ENCODE assay signal across 16 mouse cellular contexts in the genomic region with DNA sequence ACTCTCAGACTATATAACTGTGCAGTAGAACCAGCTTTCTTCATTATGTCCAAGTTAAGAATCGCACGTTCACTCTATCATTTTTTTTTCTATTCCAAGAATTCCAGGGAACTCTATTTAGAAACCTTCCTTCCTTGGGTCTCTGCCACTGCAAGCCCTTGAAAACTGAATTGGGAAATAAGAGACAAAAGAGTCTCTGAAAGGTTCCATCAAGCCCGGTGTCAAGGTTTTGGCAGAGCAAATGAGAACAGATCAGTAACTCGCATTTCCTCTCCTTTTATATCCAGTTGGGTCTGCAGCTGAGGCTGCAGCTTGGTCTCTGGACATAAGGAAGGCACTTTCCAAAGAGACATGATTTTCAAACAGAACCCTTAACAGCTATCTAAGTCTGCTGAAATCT.
DNase-seq lines count a peak whose midpoint lies in the region; ATAC-seq and TF ChIP-seq lines count a peak whose summit lies in the region.
"Had no signal": no experiment of that assay in that cellular context is flagged by ENCODE, and none has a peak within 500 bp of the region (broad histone marks: within the 10 kb centered on the region; RNA-seq: fewer than 3 reads in every experiment).

No protein-coding gene starts in this region.

- peak overlapping the region; percentile 65 for H3K27ac ChIP-seq in midbrain, embryonic 13.5 days
- H3K27ac ChIP-seq in midbrain, embryonic 11.5 days (ENCODE audit: low read depth, low read length) = no peak overlapping the region
- H3K27ac ChIP-seq in forebrain, postnatal 0 days (ENCODE audit: low read depth, low read length) = no peak overlapping the region
- H3K27ac ChIP-seq in stomach, postnatal 0 days (replicated peaks) = 0 out of 2 replicates have a peak overlapping the region, but pooled peaks have one; percentile 5
- H3K27ac ChIP-seq: limb, embryonic 13.5 days had no signal

- WGBS in midbrain, embryonic 13.5 days = 59% methylated on average over 4 of the region's 4 CpGs
- WGBS in midbrain, embryonic 11.5 days = 88% methylated on average over 4 of the region's 4 CpGs
- WGBS in forebrain, postnatal 0 days = 18% methylated on average over 4 of the region's 4 CpGs
- 43% methylated on average over 4 of the region's 4 CpGs for WGBS in stomach, postnatal 0 days

- H3K36me3 ChIP-seq in midbrain, embryonic 13.5 days = no peaks in the 10 kb centered on the region
- H3K36me3 ChIP-seq in midbrain, embryonic 11.5 days (ENCODE audit: control insufficient read depth, insufficient read depth, low read length) = no peaks in the 10 kb centered on the region
- no peaks in the 10 kb centered on the region for H3K36me3 ChIP-seq in forebrain, postnatal 0 days (ENCODE audit: insufficient read depth)
- H3K36me3 ChIP-seq in stomach, postnatal 0 days (ENCODE audit: control insufficient read depth, insufficient read depth, low read length) = no peaks in the 10 kb centered on the region
- H3K36me3 ChIP-seq: heart, embryonic 12.5 days; limb, embryonic 13.5 days had no signal

- TF ChIP-seq EP300 in stomach, postnatal 0 days (optimal IDR thresholded peaks at IDR 0.05) = no peak

- no peak overlapping the region for H3K4me3 ChIP-seq in midbrain, embryonic 13.5 days (replicated peaks)
- H3K4me3 ChIP-seq in midbrain, embryonic 11.5 days (ENCODE audit: low read depth, low read length) = no peak overlapping the region
- no peak overlapping the region for H3K4me3 ChIP-seq in forebrain, postnatal 0 days (ENCODE audit: low read depth, low read length)
- no peak overlapping the region for H3K4me3 ChIP-seq in stomach, postnatal 0 days (ENCODE audit: low read depth, low read length)
- H3K4me3 ChIP-seq: heart, embryonic 12.5 days; limb, embryonic 13.5 days had no signal

- DNase-seq in frontal cortex, postnatal 14 days (ENCODE audit: low spot score in 2 of 2) = no peak
- no peak for DNase-seq in midbrain, embryonic 11.5 days (ENCODE audit: low spot score, missing footprints)
- peak; percentile 35 for DNase-seq in forebrain, postnatal 0 days
- no peak for DNase-seq in stomach, postnatal 0 days (ENCODE audit: low spot score)
- no peak for DNase-seq in testis, postnatal 14 days (ENCODE audit: low spot score)
- DNase-seq: cerebellum, postnatal 14 days; heart, postnatal 4 days; kidney, adult 8-10 months; lung, postnatal 36 days; right cerebral cortex, adult 18-20 months; thymus, postnatal 36 days had no signal

- H3K9ac ChIP-seq in midbrain, embryonic 13.5 days (replicated peaks) = no peak overlapping the region
- no peak overlapping the region for H3K9ac ChIP-seq in midbrain, embryonic 11.5 days (ENCODE audit: low read length)
- no peak overlapping the region for H3K9ac ChIP-seq in forebrain, postnatal 0 days
- no peak overlapping the region for H3K9ac ChIP-seq in stomach, postnatal 0 days (ENCODE audit: low read length)
- H3K9ac ChIP-seq: heart, embryonic 12.5 days; limb, embryonic 13.5 days had no signal

- peaks cover 30% of the 10 kb centered on the region for H3K4me1 ChIP-seq in midbrain, embryonic 13.5 days (replicated peaks)
- no peaks in the 10 kb centered on the region; the same call in 1 of the 2 replicates for H3K4me1 ChIP-seq in midbrain, embryonic 11.5 days (ENCODE audit: control insufficient read depth, insufficient read depth, low read length)
- H3K4me1 ChIP-seq in forebrain, postnatal 0 days (ENCODE audit: insufficient read depth) = peaks cover 13% of the 10 kb centered on the region; the same call in 1 of the 2 replicates
- no peaks in the 10 kb centered on the region; the same call in 1 of the 2 replicates for H3K4me1 ChIP-seq in stomach, postnatal 0 days (replicated peaks; ENCODE audit: control insufficient read depth, insufficient read depth)

- 0 out of 2 replicates have a peak, but pooled peaks have one; percentile 29 for ATAC-seq in frontal cortex, adult (ENCODE audit: low TSS enrichment)
- no peak for ATAC-seq in midbrain, embryonic 13.5 days
- ATAC-seq in midbrain, embryonic 11.5 days (ENCODE audit: low FRiP score) = no peak
- no peak for ATAC-seq in forebrain, postnatal 0 days
- no peak for ATAC-seq in stomach, postnatal 0 days (ENCODE audit: low FRiP score, low TSS enrichment)
- ATAC-seq in megakaryocyte-erythroid progenitor cell, adult 5-6 weeks (replicated peaks; ENCODE audit: low FRiP score, low TSS enrichment, poor library complexity, severe bottlenecking) = no peak

- H3K9me3 ChIP-seq in midbrain, embryonic 13.5 days = no peaks in the 10 kb centered on the region
- H3K9me3 ChIP-seq in midbrain, embryonic 11.5 days (ENCODE audit: control insufficient read depth, low read length) = no peaks in the 10 kb centered on the region
- no peaks in the 10 kb centered on the region for H3K9me3 ChIP-seq in forebrain, postnatal 0 days (ENCODE audit: low read length)
- no peaks in the 10 kb centered on the region for H3K9me3 ChIP-seq in stomach, postnatal 0 days (ENCODE audit: control insufficient read depth, low read length)
- H3K9me3 ChIP-seq: heart, embryonic 12.5 days; limb, embryonic 13.5 days had no signal

- TF ChIP-seq CTCF in forebrain, postnatal 0 days (IDR thresholded peaks at IDR 0.05; ENCODE audit: low read depth) = no peak
- TF ChIP-seq CTCF in stomach, postnatal 0 days (IDR thresholded peaks at IDR 0.05; ENCODE audit: low read depth) = no peak

- H3K27me3 ChIP-seq in midbrain, embryonic 13.5 days = peaks cover 4% of the 10 kb centered on the region; the same call in 1 of the 2 replicates
- H3K27me3 ChIP-seq in midbrain, embryonic 11.5 days (ENCODE audit: control insufficient read depth, insufficient read depth, low read length) = no peaks in the 10 kb centered on the region
- H3K27me3 ChIP-seq in forebrain, postnatal 0 days (ENCODE audit: insufficient read depth, low read length) = no peaks in the 10 kb centered on the region
- H3K27me3 ChIP-seq in stomach, postnatal 0 days (ENCODE audit: control insufficient read depth, insufficient read depth, low read length) = no peaks in the 10 kb centered on the region
- H3K27me3 ChIP-seq: heart, embryonic 12.5 days; limb, embryonic 13.5 days had no signal

- H3K4me2 ChIP-seq in midbrain, embryonic 13.5 days (replicated peaks) = no peak overlapping the region
- H3K4me2 ChIP-seq in midbrain, embryonic 11.5 days = no peak overlapping the region
- peak overlapping the region; percentile 36; the same call in 1 of the 2 replicates for H3K4me2 ChIP-seq in forebrain, postnatal 0 days (ENCODE audit: low read depth)
- H3K4me2 ChIP-seq in stomach, postnatal 0 days (replicated peaks; ENCODE audit: low read depth) = peak overlapping the region; percentile 43; the same call in 1 of the 2 replicates
- H3K4me2 ChIP-seq: heart, embryonic 12.5 days; limb, embryonic 13.5 days had no signal

Comparison
In these comparisons a context has a peak if more than half of its experiments do, and no peak if none do; other contexts are left out.
1. H3K27ac ChIP-seq: peak in midbrain, embryonic 13.5 days (single experiment) and stomach, postnatal 0 days (single experiment); none in midbrain, embryonic 11.5 days (single experiment) and forebrain, postnatal 0 days (single experiment).
2. H3K4me2 ChIP-seq: peak in forebrain, postnatal 0 days (single experiment) and stomach, postnatal 0 days (single experiment); none in midbrain, embryonic 13.5 days (single experiment) and midbrain, embryonic 11.5 days (single experiment).